Mouse (Mus musculus): ENCODE measurements around the gene Slc38a8. TPM values are rescaled to one million over a fixed set of nuclear protein-coding genes. Genes with fewer than 3 reads are reported as not detected.

Gene Slc38a8
- polyA plus RNA-seq (2016; fragmentation: Nextera tagmentation; extraction: Ambion mirVana): 1.7 and 3.3 TPM in 2 replicates

- H3K4me3 ChIP-seq: no peak within 1 kb of the TSS
- no peaks in the 10 kb centered on the region for H3K27me3 ChIP-seq
- peaks cover 14% of the 10 kb centered on the region; the same call in 1 of the 2 replicates for H3K36me3 ChIP-seq
- H3K9me3 ChIP-seq: no peaks in the 10 kb centered on the region
- WGBS: 19% methylated on average over 5 of the region's 5 CpGs
- peaks cover 15% of the 10 kb centered on the region for H3K4me1 ChIP-seq
- H3K9ac ChIP-seq: no peak within 1 kb of the TSS
- ATAC-seq (ENCODE audit: insufficient number of reproducible peaks, insufficient read depth, low FRiP score, low TSS enrichment): no peak
- H3K27ac ChIP-seq: no peak within 1 kb of the TSS
- no peak within 1 kb of the TSS for H3K4me2 ChIP-seq (replicated peaks)
Observed at GRCm38 (mm10) chr8:119501598-119501997, at the start of gene Slc38a8. Gene Slc38a8, minus strand, starts transcription at chr8:119501698.

- Histone ChIP-seq H3K9me3 (no peaks in the 10 kb centered on the region), H3K27ac (no peak overlapping the region), H3K4me1 (peaks cover 7% of the 10 kb centered on the region; the same call in 1 of the 2 replicates), H3K27me3 (no peaks in the 10 kb centered on the region), H3K4me3 (no peak overlapping the region), H3K36me3 (peaks cover 31% of the 10 kb centered on the region), H3K4me2 (replicated peaks) (no peak overlapping the region), H3K9ac (no peak overlapping the region)
- ATAC-seq (ENCODE audit: insufficient number of reproducible peaks, insufficient read depth, low FRiP score, low TSS enrichment): no peak
- 78% methylated on average over 7 of the region's 7 CpGs for WGBS
Observed at GRCm38 (mm10) chr8:119548560-119549113, 47.1 kb upstream of the Slc38a8 start.

GRCm38 (mm10) chr8:119547019-119547691, 45.7 kb upstream of the Slc38a8 start:
- WGBS: 77% methylated on average over 18 of the region's 18 CpGs
- H3K27ac ChIP-seq: no peak overlapping the region
- H3K4me3 ChIP-seq: no peak overlapping the region
- H3K9me3 ChIP-seq: no peaks in the 10 kb centered on the region
- no peaks in the 10 kb centered on the region for H3K27me3 ChIP-seq
- H3K4me2 ChIP-seq (replicated peaks): no peak overlapping the region
- no peaks in the 10 kb centered on the region for H3K4me1 ChIP-seq
- H3K9ac ChIP-seq: no peak overlapping the region
- H3K36me3 ChIP-seq: peaks cover 46% of the 10 kb centered on the region
- no peak for ATAC-seq (ENCODE audit: insufficient number of reproducible peaks, insufficient read depth, low FRiP score, low TSS enrichment)

- Histone ChIP-seq H3K27me3 (no peaks in the 10 kb centered on the region), H3K9ac (no peak overlapping the region), H3K27ac (no peak overlapping the region), H3K9me3 (no peaks in the 10 kb centered on the region), H3K4me1 (no peaks in the 10 kb centered on the region), H3K4me2 (replicated peaks) (no peak overlapping the region), H3K4me3 (no peak overlapping the region), H3K36me3 (peaks cover 60% of the 10 kb centered on the region)
- ATAC-seq (ENCODE audit: insufficient number of reproducible peaks, insufficient read depth, low FRiP score, low TSS enrichment): no peak
- WGBS: 84% methylated on average over 6 of the region's 6 CpGs
Observed at GRCm38 (mm10) chr8:119545791-119546190, 44.3 kb upstream of the Slc38a8 start.

GRCm38 (mm10) chr8:119545180-119545579, 43.7 kb upstream of the Slc38a8 start:
- Histone ChIP-seq H3K9me3 (no peaks in the 10 kb centered on the region), H3K4me1 (no peaks in the 10 kb centered on the region), H3K36me3 (peaks cover 66% of the 10 kb centered on the region), H3K27me3 (no peaks in the 10 kb centered on the region), H3K27ac (no peak overlapping the region), H3K4me3 (no peak overlapping the region), H3K9ac (no peak overlapping the region), H3K4me2 (replicated peaks) (no peak overlapping the region)
- ATAC-seq (ENCODE audit: insufficient number of reproducible peaks, insufficient read depth, low FRiP score, low TSS enrichment): no peak
- WGBS: 80% methylated on average over 6 of the region's 6 CpGs

GRCm38 (mm10) chr8:119544606-119545005, 43.1 kb upstream of the Slc38a8 start:
- H3K36me3 ChIP-seq: peaks cover 71% of the 10 kb centered on the region
- 87% methylated on average over 3 of the region's 3 CpGs for WGBS

GRCm38 (mm10) chr8:119531973-119532372, 30.5 kb upstream of the Slc38a8 start:
- H3K27ac ChIP-seq: no peak overlapping the region
- no peaks in the 10 kb centered on the region for H3K27me3 ChIP-seq
- no peaks in the 10 kb centered on the region for H3K9me3 ChIP-seq
- ATAC-seq (ENCODE audit: insufficient number of reproducible peaks, insufficient read depth, low FRiP score, low TSS enrichment): no peak
- no peak overlapping the region for H3K9ac ChIP-seq
- no peak overlapping the region for H3K4me3 ChIP-seq
- no peaks in the 10 kb centered on the region for H3K4me1 ChIP-seq
- H3K36me3 ChIP-seq: peaks cover 96% of the 10 kb centered on the region
- no peak overlapping the region for H3K4me2 ChIP-seq (replicated peaks)
- WGBS: 93% methylated on average over 9 of the region's 9 CpGs

More at GRCm38 (mm10) chr8:119544606-119545005, 43.1 kb upstream of the Slc38a8 start:
- H3K9ac ChIP-seq: no peak overlapping the region
- H3K4me3 ChIP-seq: no peak overlapping the region
- no peaks in the 10 kb centered on the region for H3K4me1 ChIP-seq
- no peaks in the 10 kb centered on the region for H3K27me3 ChIP-seq
- H3K4me2 ChIP-seq (replicated peaks): no peak overlapping the region
- H3K27ac ChIP-seq: no peak overlapping the region
- H3K9me3 ChIP-seq: no peaks in the 10 kb centered on the region
- ATAC-seq (ENCODE audit: insufficient number of reproducible peaks, insufficient read depth, low FRiP score, low TSS enrichment): no peak

GRCm38 (mm10) chr8:119531397-119531796, 29.9 kb upstream of the Slc38a8 start:
- Histone ChIP-seq H3K27me3 (no peaks in the 10 kb centered on the region), H3K4me2 (replicated peaks) (no peak overlapping the region), H3K9me3 (no peaks in the 10 kb centered on the region), H3K4me1 (no peaks in the 10 kb centered on the region), H3K4me3 (no peak overlapping the region), H3K36me3 (peaks cover 96% of the 10 kb centered on the region), H3K27ac (no peak overlapping the region), H3K9ac (no peak overlapping the region)
- 95% methylated on average over 3 of the region's 3 CpGs for WGBS
- ATAC-seq (ENCODE audit: insufficient number of reproducible peaks, insufficient read depth, low FRiP score, low TSS enrichment): no peak

- no peak overlapping the region for H3K4me2 ChIP-seq (replicated peaks)
- H3K36me3 ChIP-seq: peaks cover 91% of the 10 kb centered on the region
- no peak overlapping the region for H3K4me3 ChIP-seq
- no peaks in the 10 kb centered on the region for H3K9me3 ChIP-seq
- H3K27ac ChIP-seq: no peak overlapping the region
- WGBS: 86% methylated on average over 6 of the region's 6 CpGs
- no peak for ATAC-seq (ENCODE audit: insufficient number of reproducible peaks, insufficient read depth, low FRiP score, low TSS enrichment)
- no peak overlapping the region for H3K9ac ChIP-seq
- H3K27me3 ChIP-seq: no peaks in the 10 kb centered on the region
- no peaks in the 10 kb centered on the region for H3K4me1 ChIP-seq
Observed at GRCm38 (mm10) chr8:119530937-119531336, 29.4 kb upstream of the Slc38a8 start.

- Histone ChIP-seq H3K36me3 (peaks cover 91% of the 10 kb centered on the region), H3K4me1 (no peaks in the 10 kb centered on the region), H3K27me3 (no peaks in the 10 kb centered on the region), H3K27ac (no peak overlapping the region), H3K4me2 (replicated peaks) (no peak overlapping the region), H3K4me3 (no peak overlapping the region), H3K9ac (no peak overlapping the region), H3K9me3 (no peaks in the 10 kb centered on the region)
- WGBS: 96% methylated on average over 7 of the region's 7 CpGs
- no peak for ATAC-seq (ENCODE audit: insufficient number of reproducible peaks, insufficient read depth, low FRiP score, low TSS enrichment)
Observed at GRCm38 (mm10) chr8:119528762-119529161, 27.3 kb upstream of the Slc38a8 start.

GRCm38 (mm10) chr8:119520102-119520501, 18.6 kb upstream of the Slc38a8 start:
- WGBS: 69% methylated on average over 7 of the region's 7 CpGs
- no peaks in the 10 kb centered on the region for H3K4me1 ChIP-seq

GRCm38 (mm10) chr8:119516674-119517073, 15.2 kb upstream of the Slc38a8 start:
- H3K36me3 ChIP-seq: peaks cover 98% of the 10 kb centered on the region
- H3K4me1 ChIP-seq: no peaks in the 10 kb centered on the region
- H3K9ac ChIP-seq: no peak overlapping the region
- no peak for ATAC-seq (ENCODE audit: insufficient number of reproducible peaks, insufficient read depth, low FRiP score, low TSS enrichment)
- H3K4me2 ChIP-seq (replicated peaks): no peak overlapping the region
- 69% methylated on average over 5 of the region's 5 CpGs for WGBS
- H3K4me3 ChIP-seq: no peak overlapping the region
- no peaks in the 10 kb centered on the region for H3K9me3 ChIP-seq
- no peaks in the 10 kb centered on the region for H3K27me3 ChIP-seq
- H3K27ac ChIP-seq: no peak overlapping the region

More at GRCm38 (mm10) chr8:119520102-119520501, 18.6 kb upstream of the Slc38a8 start:
- Histone ChIP-seq H3K4me3 (no peak overlapping the region), H3K4me2 (replicated peaks) (no peak overlapping the region), H3K9ac (no peak overlapping the region), H3K36me3 (peaks cover 96% of the 10 kb centered on the region), H3K9me3 (no peaks in the 10 kb centered on the region), H3K27me3 (no peaks in the 10 kb centered on the region), H3K27ac (no peak overlapping the region)
- ATAC-seq (ENCODE audit: insufficient number of reproducible peaks, insufficient read depth, low FRiP score, low TSS enrichment): no peak
